Mouse (Mus musculus): Measurements from ENCODE around the gene Slc28a3. TPM values are rescaled to one million over a fixed set of nuclear protein-coding genes. Genes with fewer than 3 reads are reported as not detected.

Slc28a3 gene
- polyA plus RNA-seq, 1 experiment from 2014 or later = not detected

DNA sequence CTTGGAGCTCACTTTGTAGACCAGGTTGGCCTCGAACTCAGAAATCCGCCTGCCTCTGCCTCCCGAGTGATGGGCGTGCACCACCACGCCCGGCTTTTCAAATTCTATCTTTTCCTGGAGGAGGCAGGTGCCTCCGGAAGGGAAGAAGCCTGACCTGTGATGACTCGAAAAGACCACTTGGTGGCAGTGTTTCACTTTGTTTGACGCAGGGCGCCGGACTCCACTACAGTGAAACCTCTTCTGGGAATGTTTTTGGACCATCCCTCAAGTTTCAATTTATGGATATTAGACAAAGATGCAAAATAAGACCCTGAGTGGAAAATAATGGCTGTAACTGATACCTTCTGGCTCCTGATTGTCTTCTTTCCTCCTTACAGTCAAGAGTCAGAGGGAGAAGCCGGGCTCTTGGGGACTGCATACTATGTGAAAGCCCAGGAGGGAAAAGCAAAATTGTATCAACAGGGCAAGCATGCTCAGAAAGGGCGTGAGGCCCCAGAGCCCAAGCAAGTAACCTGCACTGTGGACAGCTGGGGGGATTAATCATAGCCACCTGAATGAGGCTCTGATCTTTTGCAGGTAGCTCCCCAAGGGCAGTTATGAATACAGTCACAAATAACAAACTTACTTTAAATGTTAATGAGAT lies 26.8 kb upstream of the Slc28a3 start:
- 14% methylated on average over 13 of the region's 13 CpGs for WGBS (ENCODE audit: insufficient replicate concordance)
- ATAC-seq = no peak

DNA sequence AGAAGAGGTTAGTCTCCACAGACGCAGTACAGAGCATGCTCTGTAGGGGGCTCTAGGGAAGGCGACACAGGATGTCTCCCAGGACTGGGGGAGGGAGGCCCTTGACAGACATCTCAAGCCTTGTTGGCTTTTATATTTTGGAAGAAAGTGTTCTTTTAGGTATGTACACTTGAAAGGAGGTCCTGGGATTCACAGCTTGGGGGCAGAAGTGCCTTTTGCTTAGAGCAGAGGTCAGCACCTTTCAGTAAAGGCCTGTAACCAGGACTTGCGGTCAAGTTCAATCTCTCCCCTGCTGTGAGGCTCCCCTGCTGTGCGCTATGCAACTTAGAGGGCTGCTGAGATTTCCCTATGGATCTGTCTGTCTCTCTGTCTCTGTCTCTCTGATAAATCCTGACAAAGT lies 23.2 kb upstream of the Slc28a3 start:
- no peak for ATAC-seq
- Histone ChIP-seq H3K4me2 (ENCODE audit: low read depth, low read length) (no peak overlapping the region), H3K9ac (replicated peaks) (no peak overlapping the region), H3K4me1 (ENCODE audit: insufficient read depth) (0 out of 2 replicates have a peak, but pooled peaks cover 3% of the 10 kb centered on the region), H3K27ac (ENCODE audit: low read depth) (no peak overlapping the region), H3K27me3 (ENCODE audit: insufficient read depth, low read length) (0 out of 2 replicates have a peak, but pooled peaks cover 4% of the 10 kb centered on the region), H3K4me3 (ENCODE audit: low read depth, low read length) (no peak overlapping the region), H3K9me3 (ENCODE audit: low read length) (no peaks in the 10 kb centered on the region), H3K36me3 (replicated peaks; ENCODE audit: insufficient read depth, low read length) (no peaks in the 10 kb centered on the region)
- no peak for TF ChIP-seq EP300 (IDR thresholded peaks at IDR 0.05; ENCODE audit: low read depth)
- TF ChIP-seq CTCF (IDR thresholded peaks at IDR 0.05; ENCODE audit: low read depth) = 0 out of 2 replicates have a peak, but pooled peaks have one; percentile 7
- DNase-seq = no peak
- WGBS (ENCODE audit: insufficient replicate concordance) = 40% methylated on average over 4 of the region's 4 CpGs

More for the DNA sequence above, 26.8 kb upstream of the Slc28a3 start:
- H3K4me3 ChIP-seq (ENCODE audit: low read depth, low read length) = no peak overlapping the region
- H3K36me3 ChIP-seq (replicated peaks; ENCODE audit: insufficient read depth, low read length) = no peaks in the 10 kb centered on the region
- no peak overlapping the region for H3K9ac ChIP-seq (replicated peaks)
- H3K27me3 ChIP-seq (ENCODE audit: insufficient read depth, low read length) = 0 out of 2 replicates have a peak, but pooled peaks cover 4% of the 10 kb centered on the region
- peak; percentile 34 for DNase-seq
- no peaks in the 10 kb centered on the region for H3K4me1 ChIP-seq (ENCODE audit: insufficient read depth)
- TF ChIP-seq EP300 (IDR thresholded peaks at IDR 0.05; ENCODE audit: low read depth) (no peak), CTCF (IDR thresholded peaks at IDR 0.05; ENCODE audit: low read depth) (peak; percentile 72)
- H3K4me2 ChIP-seq (ENCODE audit: low read depth, low read length) = no peak overlapping the region
- H3K27ac ChIP-seq (ENCODE audit: low read depth) = no peak overlapping the region
- H3K9me3 ChIP-seq (ENCODE audit: low read length) = no peaks in the 10 kb centered on the region

DNA sequence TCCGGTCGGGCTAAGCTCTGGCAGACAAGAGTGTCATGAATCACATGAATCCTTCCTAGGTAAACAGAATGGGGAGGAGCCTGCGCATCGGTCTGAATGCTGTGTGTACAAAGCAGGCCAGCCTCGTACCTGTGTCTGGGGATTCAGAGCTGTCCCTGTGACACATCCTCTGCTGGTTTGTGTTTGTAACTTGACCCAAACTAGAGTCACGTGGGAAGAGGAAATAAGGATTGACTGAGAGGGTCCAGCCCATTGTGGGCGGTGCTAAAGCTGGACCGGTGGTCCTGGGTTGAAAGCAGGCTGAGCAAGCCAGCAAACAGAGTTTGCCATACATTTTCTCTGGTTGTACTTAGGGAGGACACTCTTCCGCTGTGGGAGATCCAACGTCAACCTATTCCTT lies 20.1 kb upstream of the Slc28a3 start:
- Histone ChIP-seq H3K4me1 (ENCODE audit: insufficient read depth) (0 out of 2 replicates have a peak, but pooled peaks cover 3% of the 10 kb centered on the region), H3K9me3 (ENCODE audit: low read length) (no peaks in the 10 kb centered on the region), H3K27ac (ENCODE audit: low read depth) (no peak overlapping the region), H3K36me3 (replicated peaks; ENCODE audit: insufficient read depth, low read length) (no peaks in the 10 kb centered on the region), H3K9ac (replicated peaks) (no peak overlapping the region), H3K4me3 (ENCODE audit: low read depth, low read length) (no peak overlapping the region), H3K4me2 (ENCODE audit: low read depth, low read length) (no peak overlapping the region), H3K27me3 (ENCODE audit: insufficient read depth, low read length) (no peaks in the 10 kb centered on the region)
- WGBS (ENCODE audit: insufficient replicate concordance) = 42% methylated on average over 10 of the region's 10 CpGs
- ATAC-seq (no peak), DNase-seq (no peak)
- TF ChIP-seq EP300 (IDR thresholded peaks at IDR 0.05; ENCODE audit: low read depth) (no peak), CTCF (IDR thresholded peaks at IDR 0.05; ENCODE audit: low read depth) (no peak)

DNA sequence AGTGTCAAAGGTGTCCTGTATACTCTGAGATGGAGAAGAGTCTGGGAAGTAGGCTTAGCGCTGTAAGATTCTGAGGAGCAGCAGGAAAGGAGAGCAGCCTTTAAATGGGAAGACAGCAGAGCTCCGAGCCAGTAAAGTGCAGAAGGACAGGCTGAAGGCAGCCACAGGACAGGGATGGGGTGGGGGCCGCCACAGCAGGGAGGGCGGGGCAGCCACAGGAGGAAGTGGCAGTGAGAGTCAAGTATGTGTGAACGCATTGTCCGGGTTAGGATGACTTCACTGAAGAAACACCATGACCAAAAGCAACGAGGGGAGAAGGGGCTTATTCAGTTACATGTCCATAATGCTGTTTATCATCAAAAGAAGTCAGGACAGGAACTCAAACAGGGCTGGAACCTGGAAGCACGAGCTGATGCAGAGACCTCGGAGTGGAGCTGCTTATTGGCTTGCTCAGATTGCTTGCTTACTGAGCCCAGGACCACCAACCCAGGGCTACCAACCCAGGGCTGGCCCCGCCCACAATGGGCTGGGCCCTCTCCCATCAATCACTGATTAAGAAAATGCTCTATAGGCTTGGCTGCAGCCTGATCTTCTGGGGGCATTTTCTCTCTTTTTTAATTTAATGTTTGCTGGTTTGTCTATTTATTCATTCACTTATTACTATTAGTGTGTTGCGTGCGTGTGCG lies 18.8 kb upstream of the Slc28a3 start:
- no peak overlapping the region for H3K4me2 ChIP-seq (ENCODE audit: low read depth, low read length)
- WGBS (ENCODE audit: insufficient replicate concordance) = 25% methylated on average over 13 of the region's 13 CpGs
- H3K27me3 ChIP-seq (ENCODE audit: insufficient read depth, low read length) = no peaks in the 10 kb centered on the region
- H3K36me3 ChIP-seq (replicated peaks; ENCODE audit: insufficient read depth, low read length) = no peaks in the 10 kb centered on the region
- TF ChIP-seq EP300 (IDR thresholded peaks at IDR 0.05; ENCODE audit: low read depth) (no peak), CTCF (IDR thresholded peaks at IDR 0.05; ENCODE audit: low read depth) (no peak)
- H3K27ac ChIP-seq (ENCODE audit: low read depth) = no peak overlapping the region
- ATAC-seq = no peak
- no peak overlapping the region for H3K9ac ChIP-seq (replicated peaks)
- no peak overlapping the region for H3K4me3 ChIP-seq (ENCODE audit: low read depth, low read length)
- DNase-seq = no peak
- H3K4me1 ChIP-seq (ENCODE audit: insufficient read depth) = 0 out of 2 replicates have a peak, but pooled peaks cover 3% of the 10 kb centered on the region
- H3K9me3 ChIP-seq (ENCODE audit: low read length) = no peaks in the 10 kb centered on the region

DNA sequence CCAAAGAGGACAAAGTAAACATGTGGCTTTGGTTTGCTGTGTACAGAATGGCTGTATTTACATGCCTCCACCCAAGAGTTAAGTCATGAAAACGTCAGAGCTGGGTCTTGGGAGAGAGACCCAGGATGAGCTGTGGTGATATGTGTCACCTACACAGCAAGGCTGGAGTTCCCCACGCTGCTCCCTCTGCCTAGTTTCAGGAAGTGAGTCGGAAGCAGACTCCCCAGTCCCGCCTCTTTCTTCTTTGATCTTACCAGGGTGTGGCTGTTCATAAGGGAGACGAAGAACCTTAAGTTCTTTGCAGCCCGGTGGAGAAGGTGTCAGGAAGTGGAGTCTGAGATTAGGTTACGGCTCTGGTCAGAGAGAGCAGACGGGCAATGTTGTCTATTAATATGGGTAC lies 12.0 kb upstream of the Slc28a3 start:
- WGBS (ENCODE audit: insufficient replicate concordance) = 26% methylated on average over 8 of the region's 8 CpGs
- Histone ChIP-seq H3K4me3 (ENCODE audit: low read depth, low read length) (no peak overlapping the region), H3K4me2 (ENCODE audit: low read depth, low read length) (no peak overlapping the region), H3K9ac (replicated peaks) (no peak overlapping the region), H3K27ac (ENCODE audit: low read depth) (no peak overlapping the region), H3K36me3 (replicated peaks; ENCODE audit: insufficient read depth, low read length) (no peaks in the 10 kb centered on the region), H3K9me3 (ENCODE audit: low read length) (no peaks in the 10 kb centered on the region), H3K27me3 (ENCODE audit: insufficient read depth, low read length) (no peaks in the 10 kb centered on the region), H3K4me1 (ENCODE audit: insufficient read depth) (no peaks in the 10 kb centered on the region)
- TF ChIP-seq EP300 (IDR thresholded peaks at IDR 0.05; ENCODE audit: low read depth) = no peak
- no peak for TF ChIP-seq CTCF (IDR thresholded peaks at IDR 0.05; ENCODE audit: low read depth)
- DNase-seq (no peak), ATAC-seq (no peak)

DNA sequence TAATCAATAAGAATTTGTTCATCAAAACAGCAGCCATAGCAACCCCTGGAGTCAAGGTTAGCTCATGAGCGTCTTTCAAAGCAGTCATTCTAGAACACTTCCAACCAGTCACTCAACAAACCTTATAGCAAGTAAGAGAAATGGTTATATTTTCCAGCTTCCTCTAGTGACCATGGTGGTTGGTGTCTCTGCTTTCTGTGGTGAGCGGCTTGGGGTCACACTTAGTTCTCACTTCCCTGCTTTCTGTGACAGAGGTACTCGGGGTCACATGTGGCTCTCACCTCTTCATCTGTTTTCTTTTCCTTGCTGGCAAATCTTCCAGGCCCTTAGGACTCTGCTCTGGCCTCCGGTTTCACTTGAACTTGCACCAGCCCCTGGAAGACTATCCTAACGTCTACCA lies 8.6 kb upstream of the Slc28a3 start:
- H3K4me3 ChIP-seq (ENCODE audit: low read depth, low read length) = no peak overlapping the region
- H3K9me3 ChIP-seq (ENCODE audit: low read length) = no peaks in the 10 kb centered on the region
- no peak overlapping the region for H3K9ac ChIP-seq (replicated peaks)
- H3K27ac ChIP-seq (ENCODE audit: low read depth) = no peak overlapping the region
- no peak for DNase-seq
- no peaks in the 10 kb centered on the region for H3K27me3 ChIP-seq (ENCODE audit: insufficient read depth, low read length)
- ATAC-seq = no peak
- TF ChIP-seq CTCF (IDR thresholded peaks at IDR 0.05; ENCODE audit: low read depth) (no peak), EP300 (IDR thresholded peaks at IDR 0.05; ENCODE audit: low read depth) (no peak)
- no peaks in the 10 kb centered on the region for H3K36me3 ChIP-seq (replicated peaks; ENCODE audit: insufficient read depth, low read length)
- WGBS (ENCODE audit: insufficient replicate concordance) = 59% methylated on average over 5 of the region's 5 CpGs
- no peaks in the 10 kb centered on the region for H3K4me1 ChIP-seq (ENCODE audit: insufficient read depth)
- no peak overlapping the region for H3K4me2 ChIP-seq (ENCODE audit: low read depth, low read length)
